ENCODE assay signal across 11 mouse cellular contexts in genomic region chr13:43629785-43630184, GRCm38 (mm10). TPM values are rescaled to one million over a fixed set of nuclear protein-coding genes. Genes with fewer than 3 reads are reported as not detected.
DNase-seq lines count a peak whose midpoint lies in the region; TF ChIP-seq lines count a peak whose summit lies in the region.
"Had no signal": no experiment of that assay in that cellular context is flagged by ENCODE, and none has a peak within 500 bp of the region (broad histone marks: within the 10 kb centered on the region; RNA-seq: fewer than 3 reads in every experiment).

No protein-coding gene starts in this region.

- no peaks in the 10 kb centered on the region for H3K27me3 ChIP-seq in thymus, adult 2 months (ENCODE audit: control insufficient read depth, insufficient read depth, low read length)
- H3K27me3 ChIP-seq: heart, embryonic 15.5 days; limb, embryonic 15.5 days had no signal

- no peaks in the 10 kb centered on the region for H3K36me3 ChIP-seq in thymus, adult 2 months (ENCODE audit: control insufficient read depth, insufficient read depth, low read length)
- H3K36me3 ChIP-seq: heart, embryonic 15.5 days; limb, embryonic 15.5 days had no signal

- no peak overlapping the region for H3K4me3 ChIP-seq in lung, adult 2 months (replicated peaks; ENCODE audit: extremely low read depth, low read depth, low read length)
- no peak overlapping the region for H3K4me3 ChIP-seq in thymus, adult 2 months (ENCODE audit: control insufficient read depth, insufficient read depth, low read length)
- H3K4me3 ChIP-seq: heart, embryonic 15.5 days; limb, embryonic 15.5 days; megakaryocyte, embryonic 14.5 days had no signal

- no peak for TF ChIP-seq CTCF in lung, adult 2 months (IDR thresholded peaks at IDR 0.05; ENCODE audit: insufficient read depth, low read length)
- no peak for TF ChIP-seq CTCF in thymus, adult 2 months (IDR thresholded peaks at IDR 0.05; ENCODE audit: borderline replicate concordance, control insufficient read depth, extremely low read depth, insufficient read depth, low read length, poor library complexity)

- H3K27ac ChIP-seq in thymus, adult 2 months (ENCODE audit: control insufficient read depth, insufficient read depth, low read length): no peak overlapping the region
- H3K27ac ChIP-seq: heart, embryonic 15.5 days; limb, embryonic 15.5 days had no signal

- H3K4me1 ChIP-seq in lung, adult 2 months (ENCODE audit: control insufficient read depth, insufficient read depth, low read length): no peaks in the 10 kb centered on the region
- no peaks in the 10 kb centered on the region for H3K4me1 ChIP-seq in thymus, adult 2 months (replicated peaks; ENCODE audit: control insufficient read depth, insufficient read depth, low read length)
- H3K4me1 ChIP-seq: limb, embryonic 15.5 days had no signal

- 40% methylated on average over 7 of the region's 7 CpGs for WGBS in lung, adult 2 months
- WGBS in thymus, adult 2 months: 96% methylated on average over 7 of the region's 7 CpGs

- TF ChIP-seq POLR2A in lung, adult 2 months (IDR thresholded peaks at IDR 0.05; ENCODE audit: borderline replicate concordance, extremely low read depth, low read depth, low read length): no peak
- no peak for TF ChIP-seq POLR2A in thymus, adult 2 months (IDR thresholded peaks at IDR 0.05; ENCODE audit: control insufficient read depth, extremely low read depth, insufficient read depth, low read length, poor library complexity)

- DNase-seq in lung, postnatal 14 days: peak; percentile 1
- DNase-seq in lung, adult 2 months: no peak
- DNase-seq in adrenal gland, adult 8-10 months: peak; percentile 26
- DNase-seq in cerebellum, adult 8-10 months: peak; percentile 95
- DNase-seq in lung, postnatal 25 days (ENCODE audit: low spot score): peak; percentile 4
- DNase-seq in kidney, postnatal 10 days: no peak
- no peak for DNase-seq in embryo, embryonic 9.5 days (ENCODE audit: extremely low spot score)
- no peak for DNase-seq in thymus, adult 2 months

RNA-seq across cellular contexts. Expression of gene Rnf182, which starts 14.3 kb away (rescaled TPM):
- polyA plus RNA-seq in lung, adult 2 months (2012; rRNA removed): 0.07 TPM in 1 of 2 replicates, not detected in the other
- total RNA-seq in adrenal gland, adult 8-10 months (2022): 1 to 10 TPM in 2 of 4 experiments, under 1 TPM in 2; 0.23 to 1.3 (median 0.79) TPM
- 0.13 and 0.18 TPM in 2 replicates for polyA plus RNA-seq in thymus, adult 2 months (2012; rRNA removed)

Comparison
In these comparisons a context has a peak if more than half of its experiments do, and no peak if none do; other contexts are left out.
1. DNase-seq: peak in lung, postnatal 14 days (single experiment), adrenal gland, adult 8-10 months (single experiment), cerebellum, adult 8-10 months (single experiment) and lung, postnatal 25 days (single experiment); none in lung, adult 2 months (single experiment), kidney, postnatal 10 days (single experiment), embryo, embryonic 9.5 days (single experiment) and thymus, adult 2 months (single experiment).